20 mouse cellular contexts compared by ENCODE assay signal in the genomic region with DNA sequence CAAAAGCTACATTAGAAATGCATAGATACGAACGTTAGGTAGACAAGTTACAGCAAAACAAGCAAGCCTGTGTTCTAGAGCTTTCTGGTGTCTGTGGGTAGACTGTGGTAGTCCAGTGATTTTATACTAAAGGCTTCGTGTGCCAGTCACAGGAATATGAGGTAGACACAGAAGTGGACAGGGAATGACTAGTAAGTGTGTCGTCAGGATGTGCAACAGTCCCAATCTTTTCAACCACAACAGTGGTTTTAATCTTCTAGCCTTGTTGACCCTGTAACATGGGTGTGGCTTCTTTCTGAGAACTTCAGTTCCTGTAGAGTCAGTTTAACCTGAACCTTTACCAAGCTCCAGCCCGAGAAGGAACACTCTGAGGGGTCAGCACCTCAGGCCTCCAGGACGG.
DNase-seq lines count a peak whose midpoint lies in the region; ATAC-seq and TF ChIP-seq lines count a peak whose summit lies in the region.
"Had no signal": no experiment of that assay in that cellular context is flagged by ENCODE, and none has a peak within 500 bp of the region (broad histone marks: within the 10 kb centered on the region; RNA-seq: fewer than 3 reads in every experiment).

No protein-coding gene starts in this region.

- ATAC-seq in common myeloid progenitor, adult 5-6 weeks (replicated peaks; ENCODE audit: low read depth, poor library complexity, severe bottlenecking): 0 out of 2 replicates have a peak, but pooled peaks have one; percentile 17
- ATAC-seq in megakaryocyte progenitor cell, adult 5-6 weeks (replicated peaks; ENCODE audit: poor library complexity): peak; percentile 36
- ATAC-seq: forebrain, embryonic 14.5 days; inflammation-experienced regulatory T-cells, adult 6 months had no signal

- intact Hi-C loops in gastrocnemius, adult 2 months (cut with DNase I): no loop called here

- H3K4me3 ChIP-seq in gastrocnemius, adult 2 months: no peak overlapping the region
- H3K4me3 ChIP-seq: embryonic facial prominence, embryonic 10.5 days; heart, embryonic 15.5 days had no signal

- TF ChIP-seq CTCF in gastrocnemius, adult 2 months (IDR thresholded peaks at IDR 0.05): no peak

- peak overlapping the region; percentile 12; the same call in 1 of the 2 replicates for H3K27ac ChIP-seq in gastrocnemius, adult 2 months
- H3K27ac ChIP-seq: embryonic facial prominence, embryonic 10.5 days; hindbrain, embryonic 14.5 days had no signal

- DNase-seq in gastrocnemius, adult 2 months: no peak
- no peak for DNase-seq in gastrocnemius, adult 8-10 months (ENCODE audit: low spot score in 2 of 2)
- peak; percentile 9 for DNase-seq in 416B (ENCODE audit: low read depth)
- no peak for DNase-seq in right cerebral cortex, adult 2 months (ENCODE audit: low spot score in 2 of 2)
- DNase-seq in thymus, postnatal 14 days: no peak
- DNase-seq: adrenal gland, postnatal 10 days; cerebellum, adult 11-12 months; cerebellum, adult 9-10 months; cerebellum, postnatal 25 days; gastrocnemius, postnatal 25 days; heart, adult 18-20 months; heart, postnatal 14 days; kidney, adult 11 months had no signal
